Mouse (Mus musculus): Measurements from ENCODE around the gene Rpap1. TPM values are rescaled to one million over a fixed set of nuclear protein-coding genes. Genes with fewer than 3 reads are reported as not detected.

Gene Rpap1
- 4.6 and 6.0 TPM in 2 replicates for polyA plus RNA-seq (2021; fragmentation: Nextera tagmentation)
- long read RNA-seq, experiment 1, full-length matches to known transcripts = 17 of 38 reads
- long read RNA-seq, experiment 1, partial matches to known transcripts = 18 of 38 reads
- long read RNA-seq, experiment 1, other reads (novel, unspliced or antisense) = 3 of 38 reads
- long read RNA-seq, experiment 2, partial matches to known transcripts = 2 of 3 reads
- long read RNA-seq, experiment 2, other reads (novel, unspliced or antisense) = 1 of 3 reads

DNA sequence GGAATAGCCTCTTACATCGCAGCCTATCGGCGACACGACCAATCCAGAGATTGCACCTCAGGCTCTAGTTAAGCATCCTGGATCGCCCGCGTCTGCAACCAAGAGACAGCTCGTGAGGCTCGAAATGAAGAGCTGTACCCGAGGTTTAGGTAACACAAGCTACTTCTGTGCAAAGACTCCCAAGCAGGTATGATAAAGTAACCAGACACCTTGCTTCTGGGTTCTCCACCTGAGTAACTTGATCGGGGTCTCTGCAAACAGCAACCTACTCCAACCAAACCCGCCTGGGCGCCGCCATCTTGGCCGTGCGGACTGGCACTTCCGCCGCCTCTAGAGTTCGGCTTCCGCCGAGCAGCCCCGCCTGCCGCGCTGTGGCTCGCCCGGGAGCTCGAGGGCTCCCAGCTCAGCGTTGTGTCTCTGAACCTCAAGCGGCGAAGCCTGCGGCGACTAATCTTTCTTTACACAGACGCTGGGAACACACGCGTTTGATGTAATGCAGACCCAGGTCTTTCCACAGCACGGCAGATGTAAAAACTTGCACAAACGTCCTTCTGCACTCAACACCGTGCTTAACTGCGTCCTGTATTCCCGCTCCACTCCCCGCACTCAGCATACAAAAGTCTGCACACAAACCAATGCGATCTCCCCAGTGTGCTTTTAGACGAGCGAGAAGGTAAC is at the start of gene Rpap1:
Gene Rpap1 (minus strand): TSS at position 332 of the 678 bp plus-strand sequence.

DNA sequence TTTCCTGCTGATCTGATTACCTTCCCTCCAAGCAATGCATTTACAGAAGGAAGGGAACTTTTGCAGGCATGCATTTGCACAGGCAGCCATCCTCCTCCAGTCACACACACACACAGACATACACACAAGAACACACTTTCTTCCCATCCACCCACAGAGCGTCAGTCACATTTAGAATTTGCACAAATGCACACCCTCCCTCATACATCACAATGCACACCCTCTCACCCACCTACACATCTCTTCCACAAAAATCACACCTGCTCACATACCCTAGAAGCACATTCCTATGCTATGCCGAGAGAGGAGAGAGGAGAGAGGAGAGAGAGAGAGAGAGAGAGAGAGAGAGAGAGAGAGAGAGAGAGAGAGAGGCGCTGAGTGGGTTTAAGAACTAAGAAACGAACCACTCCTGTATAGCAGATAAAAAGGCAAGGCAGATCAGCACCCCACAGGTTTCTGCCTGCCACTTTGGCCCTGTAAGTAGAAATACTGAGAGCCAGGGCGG is 10.0 kb upstream of the Rpap1 start, which contains the start of gene Tyro3:
Gene Tyro3 (plus strand): TSS at position 455 of the 505 bp plus-strand sequence.

GRCm38 (mm10) chr2:119760251-119760650 is 27.1 kb downstream of the Rpap1 start, which contains the start of gene Ltk:
Ltk (minus strand) TSS chr2:119760431.

DNA sequence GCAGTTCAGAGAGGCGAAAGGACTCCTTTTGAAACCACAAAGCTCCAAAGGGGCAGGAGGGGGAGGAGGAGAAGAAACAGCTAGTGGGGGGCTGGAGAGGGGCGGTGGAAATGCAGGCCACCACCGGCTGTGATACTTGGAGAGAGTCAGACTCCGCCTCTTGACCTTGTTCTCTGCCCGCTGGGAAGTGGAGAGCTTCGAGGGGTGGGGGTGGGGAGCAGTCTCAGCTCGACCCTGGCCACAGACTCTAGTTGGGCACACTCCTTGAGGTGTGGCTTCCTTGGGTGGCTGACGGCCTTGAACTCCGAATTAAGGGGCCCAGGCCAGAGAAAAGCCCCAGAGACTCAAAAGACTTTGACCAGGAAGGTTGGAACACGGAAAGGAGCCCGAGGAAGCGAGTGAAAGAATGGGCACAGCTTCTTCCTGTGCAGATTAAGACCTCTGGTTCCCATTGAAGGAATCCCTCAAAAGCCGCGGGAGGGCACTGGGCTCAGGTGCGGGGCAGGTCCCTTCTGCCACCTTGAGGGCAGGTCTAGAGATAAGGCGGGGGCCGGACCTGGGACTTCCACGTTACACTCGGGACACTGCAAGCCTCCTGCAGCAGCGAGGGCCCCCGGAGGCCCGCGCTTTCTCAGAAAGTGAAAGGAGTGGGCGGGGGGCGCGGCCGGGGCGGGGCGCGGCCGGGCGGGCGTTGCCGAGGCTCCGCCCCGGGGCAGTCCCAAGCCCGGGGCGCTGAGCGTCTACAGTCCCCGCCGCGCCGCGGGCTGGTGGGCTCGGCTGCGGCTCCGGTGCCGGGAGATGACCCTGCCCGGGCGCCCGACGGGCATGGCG is 45.5 kb downstream of the Rpap1 start, which contains the start of gene Itpka:
Gene Itpka (plus strand): TSS at position 757 of the 831 bp plus-strand sequence.

Other genes starting within 250 kb of the Rpap1 start
- 0.40 and 0.44 TPM in 2 replicates for gene Exd1, start 239.9 kb downstream of the Rpap1 start, polyA plus RNA-seq (2021; fragmentation: Nextera tagmentation)
- 100 and 119 TPM in 2 replicates for gene Chp1, start 239.8 kb downstream of the Rpap1 start, polyA plus RNA-seq (2021; fragmentation: Nextera tagmentation)
- gene Nusap1, start 169.2 kb downstream of the Rpap1 start, polyA plus RNA-seq (2021; fragmentation: Nextera tagmentation) = 0.56 and 0.65 TPM in 2 replicates
- gene Oip5, start 169.1 kb downstream of the Rpap1 start, polyA plus RNA-seq (2021; fragmentation: Nextera tagmentation) = 1.2 and 1.4 TPM in 2 replicates
- 40.3 and 44.2 TPM in 2 replicates for gene Ndufaf1, start 124.7 kb downstream of the Rpap1 start, polyA plus RNA-seq (2021; fragmentation: Nextera tagmentation)
- gene Rtf1, start 112.5 kb downstream of the Rpap1 start, polyA plus RNA-seq (2021; fragmentation: Nextera tagmentation) = 41.0 and 122 TPM in 2 replicates
- gene Itpka, start 45.2 kb downstream of the Rpap1 start, polyA plus RNA-seq (2021; fragmentation: Nextera tagmentation) = 42.8 and 220 TPM in 2 replicates
- 1.6 and 3.0 TPM in 2 replicates for gene Ltk, start 27.1 kb downstream of the Rpap1 start, polyA plus RNA-seq (2021; fragmentation: Nextera tagmentation)
- 32.4 and 46.0 TPM in 2 replicates for gene Tyro3, start 10.2 kb upstream of the Rpap1 start, polyA plus RNA-seq (2021; fragmentation: Nextera tagmentation)
- 6.5 and 9.5 TPM in 2 replicates for gene Mga, start 109.7 kb upstream of the Rpap1 start, polyA plus RNA-seq (2021; fragmentation: Nextera tagmentation)
- 2.8 and 3.3 TPM in 2 replicates for gene Mapkbp1, start 185.2 kb upstream of the Rpap1 start, polyA plus RNA-seq (2021; fragmentation: Nextera tagmentation)
- 5.1 and 5.2 TPM in 2 replicates for gene Jmjd7, start 239.9 kb upstream of the Rpap1 start, polyA plus RNA-seq (2021; fragmentation: Nextera tagmentation)
- gene Gm28042, start 240.0 kb upstream of the Rpap1 start, polyA plus RNA-seq (2021; fragmentation: Nextera tagmentation) = 2.1 and 2.4 TPM in 2 replicates
- gene Pla2g4b, start 245.9 kb upstream of the Rpap1 start, polyA plus RNA-seq (2021; fragmentation: Nextera tagmentation) = 1.2 TPM in 1 of 2 replicates, not detected in the other

All from left cerebral cortex, adult 6 months (tissue).